Mouse (Mus musculus): Measurements from ENCODE around the gene Tnrc6c. TPM values are rescaled to one million over a fixed set of nuclear protein-coding genes. Genes with fewer than 3 reads are reported as not detected.
A peak's percentile ranks its signal among the peaks of the same experiment; 100 is the strongest.

Tnrc6c gene
- polyA plus RNA-seq, 1 experiment from 2014 or later = 11.6 TPM

DNA sequence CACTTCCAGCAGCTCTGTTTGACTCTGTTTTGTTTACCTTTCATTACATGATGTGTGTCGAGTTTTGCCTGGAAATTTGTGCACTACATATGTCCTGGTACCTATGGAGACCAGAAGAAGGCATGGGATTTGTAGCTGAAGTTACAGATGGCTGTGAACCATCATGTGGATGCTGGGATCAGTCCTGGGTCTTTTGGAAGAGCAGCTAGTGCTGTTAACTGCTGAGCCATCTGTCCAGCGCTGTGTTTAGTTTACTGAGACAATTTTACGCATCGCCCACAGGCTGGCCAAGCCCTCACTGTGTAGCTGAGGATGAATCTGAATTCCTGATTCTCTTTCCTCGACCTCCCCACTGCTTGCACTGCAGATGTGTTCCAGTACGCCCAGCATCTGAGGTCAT is 6.1 kb upstream of the Tnrc6c start:
- Histone ChIP-seq H3K4me2 (no peak overlapping the region), H3K4me1 (ENCODE audit: insufficient read depth) (no peaks in the 10 kb centered on the region), H3K27me3 (ENCODE audit: insufficient read depth, low read length) (0 out of 2 replicates have a peak, but pooled peaks cover 5% of the 10 kb centered on the region), H3K9ac (no peak overlapping the region), H3K27ac (ENCODE audit: low read depth) (no peak overlapping the region), H3K4me3 (ENCODE audit: low read depth, low read length) (no peak overlapping the region), H3K9me3 (ENCODE audit: low read depth, low read length) (no peaks in the 10 kb centered on the region), H3K36me3 (ENCODE audit: insufficient read depth) (no peaks in the 10 kb centered on the region)
- 52% methylated on average over 6 of the region's 6 CpGs for WGBS
- no peak for TF ChIP-seq CTCF (IDR thresholded peaks at IDR 0.05; ENCODE audit: low read depth)
- DNase-seq (no peak), ATAC-seq (ENCODE audit: insufficient read depth) (no peak)

- ATAC-seq (ENCODE audit: insufficient read depth) = no peak
- Histone ChIP-seq H3K27me3 (ENCODE audit: insufficient read depth, low read length) (0 out of 2 replicates have a peak, but pooled peaks cover 5% of the 10 kb centered on the region), H3K27ac (ENCODE audit: low read depth) (no peak overlapping the region), H3K4me1 (ENCODE audit: insufficient read depth) (peaks cover 1% of the 10 kb centered on the region; the same call in 1 of the 2 replicates), H3K9me3 (ENCODE audit: low read depth, low read length) (no peaks in the 10 kb centered on the region), H3K4me3 (ENCODE audit: low read depth, low read length) (no peak overlapping the region), H3K4me2 (no peak overlapping the region), H3K9ac (no peak overlapping the region), H3K36me3 (ENCODE audit: insufficient read depth) (no peaks in the 10 kb centered on the region)
- no peak for TF ChIP-seq CTCF (IDR thresholded peaks at IDR 0.05; ENCODE audit: low read depth)
- peak; percentile 47 for DNase-seq
- WGBS = 49% methylated on average over 13 of the region's 13 CpGs
These were observed 3.1 kb upstream of the Tnrc6c start for GRCm38 (mm10) chr11:117650721-117651644.

GRCm38 (mm10) chr11:117652907-117653306 is 1.2 kb upstream of the Tnrc6c start:
- Histone ChIP-seq H3K4me3 (ENCODE audit: low read depth, low read length) (no peak overlapping the region), H3K27me3 (ENCODE audit: insufficient read depth, low read length) (0 out of 2 replicates have a peak, but pooled peaks cover 5% of the 10 kb centered on the region), H3K36me3 (ENCODE audit: insufficient read depth) (no peaks in the 10 kb centered on the region), H3K4me2 (peak overlapping the region; percentile 87), H3K4me1 (ENCODE audit: insufficient read depth) (peaks cover 7% of the 10 kb centered on the region), H3K9me3 (ENCODE audit: low read depth, low read length) (no peaks in the 10 kb centered on the region), H3K9ac (no peak overlapping the region), H3K27ac (ENCODE audit: low read depth) (no peak overlapping the region)
- DNase-seq = no peak
- 54% methylated on average over 3 of the region's 3 CpGs for WGBS
- ATAC-seq (ENCODE audit: insufficient read depth) = no peak
- no peak for TF ChIP-seq CTCF (IDR thresholded peaks at IDR 0.05; ENCODE audit: low read depth)

GRCm38 (mm10) chr11:117654380-117654924 is 363 bp downstream of the Tnrc6c start:
- 1% methylated on average over 70 of the region's 71 CpGs for WGBS
- Histone ChIP-seq H3K4me3 (ENCODE audit: low read depth, low read length) (peak overlapping the region; percentile 87), H3K4me2 (peak overlapping the region; percentile 87), H3K4me1 (ENCODE audit: insufficient read depth) (peaks cover 10% of the 10 kb centered on the region), H3K36me3 (ENCODE audit: insufficient read depth) (no peaks in the 10 kb centered on the region), H3K27ac (ENCODE audit: low read depth) (peak overlapping the region; percentile 93), H3K27me3 (ENCODE audit: insufficient read depth, low read length) (0 out of 2 replicates have a peak, but pooled peaks cover 5% of the 10 kb centered on the region), H3K9ac (peak overlapping the region; percentile 95), H3K9me3 (ENCODE audit: low read depth, low read length) (no peaks in the 10 kb centered on the region)
- no peak for TF ChIP-seq CTCF (IDR thresholded peaks at IDR 0.05; ENCODE audit: low read depth)
- ATAC-seq (ENCODE audit: insufficient read depth) = peak; percentile 97
- DNase-seq = peak; percentile 100

- H3K9ac ChIP-seq = peak overlapping the region; percentile 95
- no peaks in the 10 kb centered on the region for H3K36me3 ChIP-seq (ENCODE audit: insufficient read depth)
- peak overlapping the region; percentile 87 for H3K4me2 ChIP-seq
- H3K9me3 ChIP-seq (ENCODE audit: low read depth, low read length) = no peaks in the 10 kb centered on the region
- DNase-seq = no peak
- H3K4me3 ChIP-seq (ENCODE audit: low read depth, low read length) = peak overlapping the region; percentile 87
- under 1% methylated on average over 49 of the region's 66 CpGs for WGBS
- H3K27ac ChIP-seq (ENCODE audit: low read depth) = peak overlapping the region; percentile 93
- H3K27me3 ChIP-seq (ENCODE audit: insufficient read depth, low read length) = 0 out of 2 replicates have a peak, but pooled peaks cover 5% of the 10 kb centered on the region
- peak; percentile 43 for ATAC-seq (ENCODE audit: insufficient read depth)
- peaks cover 10% of the 10 kb centered on the region for H3K4me1 ChIP-seq (ENCODE audit: insufficient read depth)
- TF ChIP-seq CTCF (IDR thresholded peaks at IDR 0.05; ENCODE audit: low read depth) = no peak
These were observed 824 bp downstream of the Tnrc6c start for GRCm38 (mm10) chr11:117654934-117655291.

DNA sequence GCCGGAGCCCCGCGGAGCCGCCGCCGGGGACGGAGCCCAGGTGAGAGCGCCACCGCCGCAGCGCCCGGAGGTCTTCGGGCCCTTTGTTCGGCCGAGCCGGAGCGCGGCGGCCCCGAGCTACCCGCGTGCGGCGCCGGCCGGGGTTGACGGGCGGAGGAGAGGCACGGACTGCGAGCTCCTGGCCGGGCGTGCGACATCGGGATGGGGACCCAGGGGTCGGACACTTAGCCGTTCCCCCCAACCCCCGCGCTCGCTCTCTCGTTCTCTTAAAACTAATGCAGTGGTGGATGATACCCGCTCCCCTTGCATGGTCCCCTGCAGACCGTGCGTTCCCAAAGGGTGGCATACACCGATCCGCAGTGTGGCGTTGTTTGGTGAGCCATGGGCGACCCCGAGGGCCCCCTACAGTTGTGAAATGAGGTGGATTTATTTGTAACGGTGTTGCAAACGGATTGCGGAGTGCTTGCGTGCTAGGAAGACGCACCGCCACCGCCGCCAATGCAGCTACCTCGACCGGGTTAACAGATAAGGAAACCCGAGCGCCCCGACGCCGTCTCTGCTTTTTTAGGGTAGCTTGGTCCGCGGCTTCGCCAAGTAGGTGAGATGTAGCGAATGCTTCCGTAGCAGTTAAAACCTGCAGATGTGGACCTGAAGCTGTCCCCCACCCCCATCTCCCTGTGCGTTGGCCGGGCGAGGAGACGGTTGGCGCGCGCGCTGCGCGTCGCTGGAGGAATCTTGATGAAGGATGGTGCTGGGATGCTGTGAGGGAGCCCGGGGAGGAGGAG is 1.4 kb downstream of the Tnrc6c start:
- DNase-seq = peak; percentile 66
- TF ChIP-seq CTCF (IDR thresholded peaks at IDR 0.05; ENCODE audit: low read depth) = peak; percentile 49
- Histone ChIP-seq H3K4me1 (ENCODE audit: insufficient read depth) (peaks cover 10% of the 10 kb centered on the region), H3K9ac (peak overlapping the region; percentile 95), H3K9me3 (ENCODE audit: low read depth, low read length) (no peaks in the 10 kb centered on the region), H3K4me2 (peak overlapping the region; percentile 87), H3K36me3 (ENCODE audit: insufficient read depth) (no peaks in the 10 kb centered on the region), H3K27ac (ENCODE audit: low read depth) (peak overlapping the region; percentile 93), H3K4me3 (ENCODE audit: low read depth, low read length) (peak overlapping the region; percentile 87), H3K27me3 (ENCODE audit: insufficient read depth, low read length) (0 out of 2 replicates have a peak, but pooled peaks cover 5% of the 10 kb centered on the region)
- WGBS = under 1% methylated on average over 67 of the region's 80 CpGs
- ATAC-seq (ENCODE audit: insufficient read depth) = peak; percentile 6; the same call in 1 of the 2 replicates
